Mouse (Mus musculus): ENCODE data around the gene Gm20388. TPM values are rescaled to one million over a fixed set of nuclear protein-coding genes. Genes with fewer than 3 reads are reported as not detected.

The Gm20388 gene
- polyA plus RNA-seq, 1 experiment from 2014 or later, result not detected

DNA sequence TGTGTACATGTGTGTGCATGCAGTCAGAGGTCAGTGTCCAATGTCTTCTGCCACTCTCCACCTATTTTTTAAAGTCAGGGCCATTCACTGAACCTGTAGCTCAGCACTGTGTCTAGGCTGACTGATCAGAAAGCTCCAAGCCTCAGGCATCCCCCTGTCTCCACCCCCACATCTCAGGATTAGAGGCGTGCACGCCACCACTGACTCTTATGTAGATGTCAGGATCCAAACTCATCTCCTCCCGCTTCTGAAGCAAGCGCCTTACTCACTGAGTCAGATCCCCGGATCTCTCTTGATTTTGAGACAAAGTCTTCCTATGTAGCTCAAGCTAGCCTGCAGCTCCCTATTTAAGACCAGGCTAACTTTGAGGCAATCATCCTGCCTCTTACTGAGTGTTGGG is 1768.1 kb downstream of the Gm20388 start:
- H3K4me2 ChIP-seq, result no peak overlapping the region
- no peaks in the 10 kb centered on the region for H3K4me1 ChIP-seq (ENCODE audit: control insufficient read depth, insufficient read depth, low read length)
- no peak for DNase-seq (ENCODE audit: low spot score, missing footprints)
- no peaks in the 10 kb centered on the region for H3K27me3 ChIP-seq (ENCODE audit: control insufficient read depth, insufficient read depth, low read length)
- 67% methylated on average over 5 of the region's 5 CpGs for WGBS
- no peak overlapping the region for H3K27ac ChIP-seq (ENCODE audit: low read depth, low read length)
- no peaks in the 10 kb centered on the region for H3K36me3 ChIP-seq (ENCODE audit: control insufficient read depth, insufficient read depth, low read length)
- ATAC-seq (ENCODE audit: low FRiP score), result no peak
- no peaks in the 10 kb centered on the region for H3K9me3 ChIP-seq (ENCODE audit: control insufficient read depth, low read length)
- no peak overlapping the region for H3K9ac ChIP-seq (ENCODE audit: low read length)
- no peak overlapping the region for H3K4me3 ChIP-seq (ENCODE audit: low read depth, low read length)

DNA sequence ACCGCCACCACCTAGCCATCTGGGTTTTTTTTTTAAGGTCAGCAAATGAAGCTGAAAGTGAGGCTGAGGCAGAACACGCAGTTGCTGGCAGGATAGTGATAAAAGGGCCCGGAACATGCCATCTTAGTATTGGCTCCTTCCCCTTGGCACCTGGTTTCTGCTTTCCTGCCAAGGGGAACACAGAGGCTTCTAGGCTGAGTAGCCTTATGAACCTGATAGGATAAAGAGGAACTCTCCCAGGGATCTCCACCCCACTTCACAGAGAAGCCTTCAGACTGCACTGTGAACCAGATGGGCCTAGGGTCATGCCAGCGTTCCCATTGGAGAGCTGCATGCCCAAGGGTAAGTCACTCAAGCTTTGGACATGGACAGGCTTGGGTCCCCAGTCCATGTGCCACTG is 1770.3 kb downstream of the Gm20388 start:
- Histone ChIP-seq H3K27ac (ENCODE audit: low read depth, low read length) (no peak overlapping the region), H3K9me3 (ENCODE audit: control insufficient read depth, low read length) (no peaks in the 10 kb centered on the region), H3K9ac (ENCODE audit: low read length) (no peak overlapping the region), H3K4me1 (ENCODE audit: control insufficient read depth, insufficient read depth, low read length) (no peaks in the 10 kb centered on the region), H3K27me3 (ENCODE audit: control insufficient read depth, insufficient read depth, low read length) (no peaks in the 10 kb centered on the region), H3K4me3 (ENCODE audit: low read depth, low read length) (no peak overlapping the region), H3K4me2 (no peak overlapping the region), H3K36me3 (ENCODE audit: control insufficient read depth, insufficient read depth, low read length) (no peaks in the 10 kb centered on the region)
- no peak for DNase-seq (ENCODE audit: low spot score, missing footprints)
- 90% methylated on average over 4 of the region's 4 CpGs for WGBS
- ATAC-seq (ENCODE audit: low FRiP score), result no peak

DNA sequence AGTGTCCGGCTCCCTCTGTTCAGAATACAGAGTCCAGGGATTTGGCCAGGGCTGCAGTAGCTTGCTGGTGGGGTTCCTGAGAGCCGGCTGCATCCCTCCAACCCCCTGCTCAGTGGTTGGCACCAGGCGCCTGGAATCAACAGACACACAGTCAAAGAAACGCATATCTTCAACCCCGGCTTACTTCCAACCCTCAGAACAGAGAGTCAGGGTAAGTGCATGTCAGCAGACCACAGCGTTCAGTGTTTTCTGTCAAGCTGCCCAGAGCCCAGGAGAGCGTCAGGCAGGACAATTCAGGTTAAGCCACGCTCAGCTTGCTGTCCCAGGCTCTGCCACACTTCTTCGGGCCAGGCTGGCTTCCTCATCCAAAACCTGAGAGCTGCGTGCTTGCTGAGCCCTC is 1770.8 kb downstream of the Gm20388 start:
- WGBS, result 60% methylated on average over 10 of the region's 10 CpGs
- Histone ChIP-seq H3K9me3 (ENCODE audit: control insufficient read depth, low read length) (no peaks in the 10 kb centered on the region), H3K4me1 (ENCODE audit: control insufficient read depth, insufficient read depth, low read length) (no peaks in the 10 kb centered on the region), H3K27me3 (ENCODE audit: control insufficient read depth, insufficient read depth, low read length) (no peaks in the 10 kb centered on the region), H3K4me3 (ENCODE audit: low read depth, low read length) (no peak overlapping the region), H3K36me3 (ENCODE audit: control insufficient read depth, insufficient read depth, low read length) (no peaks in the 10 kb centered on the region), H3K27ac (ENCODE audit: low read depth, low read length) (no peak overlapping the region), H3K9ac (ENCODE audit: low read length) (no peak overlapping the region), H3K4me2 (no peak overlapping the region)
- DNase-seq (ENCODE audit: low spot score, missing footprints) (no peak), ATAC-seq (ENCODE audit: low FRiP score) (no peak)

DNA sequence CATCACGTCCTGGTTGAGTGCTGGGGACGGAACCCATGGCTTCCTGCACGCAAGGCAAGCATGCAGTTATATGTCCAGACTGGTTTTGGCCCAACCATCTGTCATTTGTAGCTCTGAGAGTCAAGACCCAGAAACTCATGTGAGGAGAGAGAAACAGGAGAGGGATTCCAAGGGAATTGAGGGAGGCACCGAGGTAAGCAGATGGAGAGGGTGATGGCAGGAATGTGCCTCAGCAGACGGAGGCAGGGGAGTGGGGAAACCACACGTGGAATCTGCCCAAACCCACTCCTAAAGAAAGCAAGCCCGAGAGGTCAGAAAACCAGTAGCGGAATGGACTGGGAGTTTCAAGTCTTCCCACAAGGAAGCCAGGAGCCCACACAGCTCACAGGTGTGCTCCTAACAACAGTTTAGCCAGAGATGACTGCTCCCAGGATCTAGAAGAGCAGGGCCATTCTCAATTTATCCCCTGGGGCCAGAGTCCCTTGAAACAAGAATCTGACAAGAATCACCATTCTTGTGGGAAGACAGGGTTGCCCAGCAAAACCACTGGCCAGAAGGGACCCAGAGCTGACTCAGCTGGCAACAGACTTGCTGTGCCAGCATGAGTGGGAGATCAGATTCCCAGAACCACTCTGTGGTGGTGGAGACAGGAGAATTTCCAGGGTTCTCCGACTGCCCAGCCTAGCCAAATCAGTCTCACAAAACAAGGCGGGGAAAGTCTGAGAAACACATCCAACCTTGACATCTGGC is 1772.6 kb downstream of the Gm20388 start:
- Histone ChIP-seq H3K9me3 (ENCODE audit: control insufficient read depth, low read length) (no peaks in the 10 kb centered on the region), H3K4me1 (ENCODE audit: control insufficient read depth, insufficient read depth, low read length) (peaks cover 9% of the 10 kb centered on the region), H3K27me3 (ENCODE audit: control insufficient read depth, insufficient read depth, low read length) (no peaks in the 10 kb centered on the region), H3K27ac (ENCODE audit: low read depth, low read length) (no peak overlapping the region), H3K4me3 (ENCODE audit: low read depth, low read length) (no peak overlapping the region), H3K9ac (ENCODE audit: low read length) (no peak overlapping the region), H3K4me2 (no peak overlapping the region), H3K36me3 (ENCODE audit: control insufficient read depth, insufficient read depth, low read length) (no peaks in the 10 kb centered on the region)
- ATAC-seq (ENCODE audit: low FRiP score) (no peak), DNase-seq (ENCODE audit: low spot score, missing footprints) (no peak)
- 86% methylated on average over 10 of the region's 10 CpGs for WGBS

DNA sequence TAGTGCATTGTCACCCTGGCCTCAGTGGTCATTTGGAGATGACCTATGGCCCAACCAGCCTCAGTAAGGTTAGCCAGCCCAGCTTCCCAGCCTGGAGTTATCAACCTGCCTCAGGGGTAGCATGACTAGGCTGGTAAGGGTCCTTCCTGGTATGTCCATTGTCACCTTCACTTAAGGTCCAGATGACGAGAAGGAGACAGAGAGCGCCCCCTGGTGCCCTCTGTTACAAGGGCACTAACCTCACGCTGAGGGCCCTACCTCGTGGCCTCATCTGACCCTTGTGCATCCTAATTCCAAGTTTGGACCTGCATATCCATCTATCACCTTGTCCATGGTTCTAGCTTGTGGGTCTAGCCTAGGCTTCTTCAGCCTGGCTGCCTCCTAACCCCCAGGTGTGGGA is 1774.8 kb downstream of the Gm20388 start:
- no peak overlapping the region for H3K9ac ChIP-seq (ENCODE audit: low read length)
- H3K36me3 ChIP-seq (ENCODE audit: control insufficient read depth, insufficient read depth, low read length), result no peaks in the 10 kb centered on the region
- no peak overlapping the region for H3K4me2 ChIP-seq
- H3K9me3 ChIP-seq (ENCODE audit: control insufficient read depth, low read length), result no peaks in the 10 kb centered on the region
- H3K4me1 ChIP-seq (ENCODE audit: control insufficient read depth, insufficient read depth, low read length), result peaks cover 13% of the 10 kb centered on the region
- 21% methylated on average over 4 of the region's 4 CpGs for WGBS
- no peak overlapping the region for H3K27ac ChIP-seq (ENCODE audit: low read depth, low read length)
- peak; percentile 91 for DNase-seq (ENCODE audit: low spot score, missing footprints)
- H3K27me3 ChIP-seq (ENCODE audit: control insufficient read depth, insufficient read depth, low read length), result no peaks in the 10 kb centered on the region
- H3K4me3 ChIP-seq (ENCODE audit: low read depth, low read length), result no peak overlapping the region
- no peak for ATAC-seq (ENCODE audit: low FRiP score)

DNA sequence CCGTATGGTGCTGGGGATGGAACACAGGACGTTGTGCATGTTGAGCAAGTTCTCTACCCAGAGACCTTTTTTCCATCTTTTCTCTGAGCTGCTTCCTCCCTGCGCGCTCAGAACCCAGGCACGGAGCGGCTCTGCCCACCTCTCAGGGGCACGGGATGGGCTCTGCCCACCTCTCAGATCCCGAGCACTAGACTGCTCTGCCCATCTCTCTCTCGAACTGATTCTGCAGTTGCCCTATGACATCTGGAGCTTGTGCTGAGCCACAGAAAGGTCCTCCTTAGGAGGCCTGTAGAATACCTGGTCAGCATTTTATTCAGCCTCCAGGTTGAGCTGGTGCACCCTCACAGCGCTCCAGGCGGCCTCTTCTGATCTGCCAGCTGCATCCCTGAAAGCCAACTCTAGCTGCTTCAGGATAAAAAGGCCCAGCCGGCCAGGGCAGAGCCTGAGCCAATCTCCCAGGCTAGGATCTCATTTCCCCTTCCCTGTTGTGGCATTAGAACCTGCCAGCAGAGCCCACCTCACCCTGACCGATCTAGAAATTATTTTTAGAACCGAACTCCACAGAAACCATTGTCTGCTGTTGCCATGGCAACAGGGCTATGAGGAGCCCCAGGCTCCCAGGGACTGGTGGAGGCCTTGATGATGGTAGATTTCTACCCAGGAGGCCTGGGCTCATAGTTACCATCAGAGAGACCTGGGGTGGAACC is 1777.0 kb downstream of the Gm20388 start:
- H3K4me2 ChIP-seq, result no peak overlapping the region
- H3K9me3 ChIP-seq (ENCODE audit: control insufficient read depth, low read length), result no peaks in the 10 kb centered on the region
- no peaks in the 10 kb centered on the region for H3K27me3 ChIP-seq (ENCODE audit: control insufficient read depth, insufficient read depth, low read length)
- no peak overlapping the region; the same call in 1 of the 2 replicates for H3K27ac ChIP-seq (ENCODE audit: low read depth, low read length)
- WGBS, result 56% methylated on average over 14 of the region's 14 CpGs
- ATAC-seq (ENCODE audit: low FRiP score) (peak; percentile 50; the same call in 1 of the 2 replicates), DNase-seq (ENCODE audit: low spot score, missing footprints) (peak; percentile 84)
- no peaks in the 10 kb centered on the region for H3K36me3 ChIP-seq (ENCODE audit: control insufficient read depth, insufficient read depth, low read length)
- H3K9ac ChIP-seq (ENCODE audit: low read length), result no peak overlapping the region
- H3K4me3 ChIP-seq (ENCODE audit: low read depth, low read length), result no peak overlapping the region
- peaks cover 13% of the 10 kb centered on the region for H3K4me1 ChIP-seq (ENCODE audit: control insufficient read depth, insufficient read depth, low read length)

DNA sequence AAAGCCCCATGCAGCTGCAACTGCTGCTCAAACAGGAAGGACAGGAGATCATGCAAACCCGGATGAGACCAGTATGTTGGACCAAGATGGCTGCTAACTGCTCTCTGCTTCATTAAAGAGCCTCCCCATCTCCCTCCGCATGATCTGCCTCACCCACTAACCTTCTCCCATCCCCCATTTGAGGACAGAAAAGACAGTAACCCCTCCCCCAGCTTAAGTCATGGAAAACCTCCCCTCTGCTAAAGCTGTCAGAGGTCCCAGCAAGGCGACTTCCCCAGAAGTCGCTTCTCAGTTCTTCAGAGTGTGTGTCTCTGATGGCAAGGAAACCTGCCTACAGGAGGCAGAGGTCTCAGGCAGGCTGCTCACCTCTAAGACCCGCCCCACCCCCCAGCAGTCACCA is 1777.9 kb downstream of the Gm20388 start:
- DNase-seq (ENCODE audit: low spot score, missing footprints) (no peak), ATAC-seq (ENCODE audit: low FRiP score) (no peak)
- H3K9me3 ChIP-seq (ENCODE audit: control insufficient read depth, low read length), result no peaks in the 10 kb centered on the region
- H3K4me2 ChIP-seq, result no peak overlapping the region
- H3K27ac ChIP-seq (ENCODE audit: low read depth, low read length), result no peak overlapping the region
- no peaks in the 10 kb centered on the region for H3K27me3 ChIP-seq (ENCODE audit: control insufficient read depth, insufficient read depth, low read length)
- H3K4me3 ChIP-seq (ENCODE audit: low read depth, low read length), result no peak overlapping the region
- peaks cover 13% of the 10 kb centered on the region for H3K4me1 ChIP-seq (ENCODE audit: control insufficient read depth, insufficient read depth, low read length)
- H3K36me3 ChIP-seq (ENCODE audit: control insufficient read depth, insufficient read depth, low read length), result no peaks in the 10 kb centered on the region
- WGBS, result 38% methylated on average over 5 of the region's 5 CpGs
- H3K9ac ChIP-seq (ENCODE audit: low read length), result no peak overlapping the region

DNA sequence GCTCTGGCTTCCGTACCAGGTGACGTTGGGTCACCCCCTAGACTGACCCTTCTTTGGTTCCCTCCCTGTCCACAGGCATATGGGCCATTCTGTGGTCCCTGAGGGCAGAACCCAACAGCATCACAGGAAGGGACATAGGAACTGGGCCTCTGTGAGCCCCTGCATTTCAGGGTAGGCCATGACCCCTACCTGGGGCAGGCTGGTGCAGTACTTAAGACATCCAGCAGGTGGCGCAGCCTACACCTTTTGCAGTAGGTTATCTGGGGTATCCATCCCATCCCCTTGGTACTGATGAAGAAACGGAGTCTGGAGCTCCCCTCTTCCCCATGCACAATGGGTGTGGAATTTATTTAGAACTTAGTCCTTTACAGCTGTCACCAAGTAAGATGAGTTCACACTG is 1783.8 kb downstream of the Gm20388 start:
- Histone ChIP-seq H3K4me2 (no peak overlapping the region), H3K9me3 (ENCODE audit: control insufficient read depth, low read length) (no peaks in the 10 kb centered on the region), H3K9ac (ENCODE audit: low read length) (no peak overlapping the region), H3K4me1 (ENCODE audit: control insufficient read depth, insufficient read depth, low read length) (peaks cover 14% of the 10 kb centered on the region), H3K27me3 (ENCODE audit: control insufficient read depth, insufficient read depth, low read length) (no peaks in the 10 kb centered on the region), H3K27ac (ENCODE audit: low read depth, low read length) (no peak overlapping the region), H3K4me3 (ENCODE audit: low read depth, low read length) (no peak overlapping the region), H3K36me3 (ENCODE audit: control insufficient read depth, insufficient read depth, low read length) (no peaks in the 10 kb centered on the region)
- 54% methylated on average over 4 of the region's 4 CpGs for WGBS
- DNase-seq (ENCODE audit: low spot score, missing footprints) (peak; percentile 93), ATAC-seq (ENCODE audit: low FRiP score) (no peak)

DNA sequence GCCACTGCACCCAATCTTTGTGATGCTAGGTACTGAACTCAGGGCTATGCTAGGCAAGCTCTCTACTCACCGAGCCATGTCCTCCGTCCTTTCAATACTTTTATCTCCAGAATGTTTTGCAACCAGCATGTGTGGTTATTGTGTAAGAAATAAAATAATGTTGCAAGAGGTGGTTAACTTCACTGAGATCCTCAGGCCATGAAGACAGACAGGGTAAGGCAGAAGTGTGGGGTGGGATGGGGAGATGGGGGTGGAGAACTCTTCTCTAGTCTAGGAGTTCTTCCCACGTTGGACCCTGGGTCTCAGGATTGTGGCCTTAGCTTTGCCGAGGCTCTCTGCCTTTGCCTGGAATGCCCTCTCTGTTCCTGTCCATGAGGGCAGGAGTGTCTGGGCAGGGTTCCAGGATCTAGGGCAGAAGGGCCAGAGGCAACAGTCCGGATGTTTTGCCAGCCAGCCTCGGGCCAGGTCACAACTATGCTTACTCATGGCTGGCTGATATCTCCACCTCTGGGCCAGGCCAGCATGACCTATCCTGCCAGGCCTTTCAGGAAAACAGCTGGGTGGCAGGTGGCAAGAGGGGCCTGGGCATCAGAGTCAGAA is 1785.0 kb downstream of the Gm20388 start:
- Histone ChIP-seq H3K4me3 (ENCODE audit: low read depth, low read length) (no peak overlapping the region), H3K4me2 (no peak overlapping the region), H3K9ac (ENCODE audit: low read length) (no peak overlapping the region), H3K36me3 (ENCODE audit: control insufficient read depth, insufficient read depth, low read length) (no peaks in the 10 kb centered on the region), H3K27me3 (ENCODE audit: control insufficient read depth, insufficient read depth, low read length) (no peaks in the 10 kb centered on the region), H3K9me3 (ENCODE audit: control insufficient read depth, low read length) (no peaks in the 10 kb centered on the region), H3K4me1 (ENCODE audit: control insufficient read depth, insufficient read depth, low read length) (peaks cover 14% of the 10 kb centered on the region), H3K27ac (ENCODE audit: low read depth, low read length) (no peak overlapping the region)
- WGBS, result 85% methylated on average over 6 of the region's 6 CpGs
- ATAC-seq (ENCODE audit: low FRiP score) (no peak), DNase-seq (ENCODE audit: low spot score, missing footprints) (no peak)

Data from midbrain, embryonic 11.5 days (tissue).